Mouse (Mus musculus): ENCODE data around the gene Adcy4.

Adcy4 gene

GRCm38 (mm10) chr14:55783958-55784235 is at the start of gene Adcy4:
TSS of gene Adcy4 (minus strand) at chr14:55784095.
- no peak for DNase-seq (ENCODE audit: low read depth, low spot score)

- no peak for DNase-seq (ENCODE audit: low read depth, low spot score)
Measured at GRCm38 (mm10) chr14:55833126-55833525, 49.2 kb upstream of the Adcy4 start.

- no peak for DNase-seq (ENCODE audit: low read depth, low spot score)
Measured at GRCm38 (mm10) chr14:55830331-55830730, 46.4 kb upstream of the Adcy4 start.

- DNase-seq (ENCODE audit: low read depth, low spot score), result no peak
Measured at GRCm38 (mm10) chr14:55829854-55830253, 46.0 kb upstream of the Adcy4 start.

- no peak for DNase-seq (ENCODE audit: low read depth, low spot score)
Measured at GRCm38 (mm10) chr14:55828716-55829263, 44.9 kb upstream of the Adcy4 start.

GRCm38 (mm10) chr14:55826551-55827340 is 42.9 kb upstream of the Adcy4 start:
- DNase-seq (ENCODE audit: low read depth, low spot score), result no peak

GRCm38 (mm10) chr14:55826142-55826541 is 42.2 kb upstream of the Adcy4 start:
- no peak for DNase-seq (ENCODE audit: low read depth, low spot score)

GRCm38 (mm10) chr14:55825216-55826051 is 41.5 kb upstream of the Adcy4 start:
- no peak for DNase-seq (ENCODE audit: low read depth, low spot score)

GRCm38 (mm10) chr14:55824481-55825215 is 40.8 kb upstream of the Adcy4 start:
- no peak for DNase-seq (ENCODE audit: low read depth, low spot score)

GRCm38 (mm10) chr14:55824001-55824480 is 40.1 kb upstream of the Adcy4 start:
- DNase-seq (ENCODE audit: low read depth, low spot score), result no peak

GRCm38 (mm10) chr14:55822991-55823762 is 39.3 kb upstream of the Adcy4 start, which contains the start of gene Nfatc4:
TSS of gene Nfatc4 (plus strand) at chr14:55823144.
- DNase-seq (ENCODE audit: low read depth, low spot score), result no peak

- DNase-seq (ENCODE audit: low read depth, low spot score), result peak; percentile 16
Measured at GRCm38 (mm10) chr14:55822435-55822990, 38.6 kb upstream of the Adcy4 start.

GRCm38 (mm10) chr14:55820576-55820975 is 36.7 kb upstream of the Adcy4 start:
- DNase-seq (ENCODE audit: low read depth, low spot score), result no peak

- DNase-seq (ENCODE audit: low read depth, low spot score), result no peak
Measured at GRCm38 (mm10) chr14:55819845-55820405, 36.0 kb upstream of the Adcy4 start.

- no peak for DNase-seq (ENCODE audit: low read depth, low spot score)
Measured at GRCm38 (mm10) chr14:55815310-55815751, 31.4 kb upstream of the Adcy4 start.

- no peak for DNase-seq (ENCODE audit: low read depth, low spot score)
Measured at GRCm38 (mm10) chr14:55814885-55815284, 31.0 kb upstream of the Adcy4 start.

- DNase-seq (ENCODE audit: low read depth, low spot score), result no peak
Measured at GRCm38 (mm10) chr14:55795380-55796163, 11.7 kb upstream of the Adcy4 start.

- DNase-seq (ENCODE audit: low read depth, low spot score), result no peak
Measured at GRCm38 (mm10) chr14:55793946-55794345, 10.1 kb upstream of the Adcy4 start.

GRCm38 (mm10) chr14:55793461-55793860 is 9.6 kb upstream of the Adcy4 start:
- no peak for DNase-seq (ENCODE audit: low read depth, low spot score)

Data from c-Kit-negative CD71-positive TER-119-positive erythroid progenitor cells, embryonic 14.5 days (primary cell).